Mouse (Mus musculus) liver, adult (tissue): Measurements from ENCODE around the gene Zfp420.

ENCODE experiments used
- GATA4 ChIP-seq: IDR thresholded peaks from 2 replicates; pipeline ENCODE4 v1.6.1; 2014; ENCODE audit warnings: mild to moderate bottlenecking, low read length; ENCODE audit not compliant: insufficient replicate concordance

The Zfp420 gene

DNA sequence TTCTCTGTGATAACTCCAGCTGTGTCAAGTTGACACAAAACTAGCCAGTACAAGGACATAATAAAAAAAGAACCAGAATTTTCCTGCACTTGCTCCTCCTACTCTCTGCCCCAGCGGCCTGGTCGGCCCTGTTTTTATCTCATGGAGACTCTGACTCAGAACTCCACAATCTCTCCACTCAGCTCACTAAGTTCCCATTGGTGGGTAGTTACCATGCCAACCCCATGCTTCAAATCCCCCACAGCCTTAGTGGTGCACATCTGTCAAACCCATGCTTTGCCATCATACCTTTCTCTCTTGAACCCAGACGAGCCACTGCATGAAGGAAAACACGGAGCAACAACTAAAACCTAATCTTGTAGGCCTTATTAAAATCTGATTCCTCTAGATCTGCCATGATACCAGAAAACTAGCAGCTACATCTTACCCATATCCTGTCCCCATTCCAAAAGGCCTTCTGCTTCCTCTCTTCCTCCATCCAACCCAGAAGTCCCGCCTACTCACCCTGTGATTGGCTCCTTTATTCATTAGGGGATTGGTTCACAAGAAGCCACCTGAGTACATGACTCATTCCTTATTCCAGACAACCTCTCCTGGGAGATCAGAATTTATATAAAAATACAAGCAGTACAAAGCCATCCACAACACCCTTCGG is 61.8 kb downstream of the Zfp420 start:
- no peak for TF ChIP-seq GATA4

DNA sequence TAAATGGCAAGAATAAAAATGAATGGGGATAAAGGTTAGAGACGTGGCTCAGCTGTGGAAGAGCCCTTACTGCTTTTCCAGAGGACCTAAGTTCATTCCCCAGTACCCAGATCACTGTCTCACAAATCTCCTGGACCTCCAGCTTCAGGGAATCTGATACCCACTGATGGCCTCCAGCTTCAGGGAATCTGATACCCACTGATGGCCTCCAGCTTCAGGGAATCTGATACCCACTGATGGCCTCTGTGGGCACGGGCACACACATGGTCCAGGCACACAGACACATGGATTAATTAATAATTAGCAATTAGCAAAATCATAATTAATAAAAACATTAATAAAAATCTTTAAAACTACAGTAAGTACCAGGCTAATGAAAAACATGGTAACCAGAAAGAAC is 63.0 kb downstream of the Zfp420 start:
- TF ChIP-seq GATA4: no peak
